Mouse (Mus musculus): ENCODE measurements around the gene Ebf3.

- TF ChIP-seq GATA1 (IDR thresholded peaks at IDR 0.05; ENCODE audit: borderline replicate concordance, low read length): no peak
- TF ChIP-seq FLI1 (IDR thresholded peaks at IDR 0.05; ENCODE audit: low read length): no peak
Observed at GRCm38 (mm10) chr7:137309071-137310066, 4.9 kb downstream of the Ebf3 start.

All from megakaryocyte, embryonic 14.5 days (primary cell).